Mouse (Mus musculus) frontal cortex, postnatal 14 days (tissue): ENCODE results near the gene Kcnj12.

Experiments used
- DNase-seq, 2 experiments: peaks; one replicate each; pipeline ENCODE4 v3.0.0; 2022; ENCODE audit warnings: low spot score in 2 of 2

Gene Kcnj12

DNA sequence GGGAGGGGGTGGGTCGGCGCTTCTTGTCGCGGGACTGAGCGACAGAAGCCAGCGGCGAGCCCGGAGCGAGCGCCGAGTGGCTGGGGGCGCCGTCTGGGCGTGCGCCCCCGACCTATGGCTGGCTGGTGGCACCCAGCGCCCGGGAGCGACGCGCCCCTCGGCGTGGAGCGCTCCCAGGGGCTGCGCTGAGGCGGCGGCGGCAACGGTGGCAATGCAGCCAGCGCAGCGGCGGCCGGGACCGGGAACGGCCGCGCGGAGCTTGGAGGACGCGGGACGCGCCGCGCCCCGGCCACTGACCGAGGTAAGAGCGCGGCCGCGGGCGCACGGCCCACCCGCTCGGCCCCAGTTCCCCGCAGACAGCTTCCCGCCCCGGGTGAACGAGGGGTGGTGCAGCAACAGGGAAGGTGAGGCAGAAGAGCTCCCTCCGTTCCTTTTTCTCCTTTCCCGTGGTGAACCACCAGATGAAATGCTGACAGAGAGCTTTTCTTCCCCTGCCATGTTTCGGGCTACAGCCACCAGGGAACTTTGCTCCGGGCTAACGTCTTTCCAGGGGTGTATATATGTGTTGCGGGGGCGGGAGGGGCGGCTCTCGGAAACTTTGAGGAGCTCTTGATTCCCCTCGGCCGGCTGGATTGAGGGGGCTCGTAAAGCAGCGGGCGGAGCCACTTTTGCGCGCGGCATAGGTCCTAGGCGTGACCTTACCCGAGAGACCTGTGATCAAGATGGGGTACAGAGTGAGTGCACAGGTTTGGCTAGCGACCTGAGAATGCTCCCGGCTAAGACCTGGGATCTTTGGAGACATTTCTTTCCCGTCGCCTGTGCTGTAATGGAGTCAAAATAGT, at the start of gene Kcnj12:
Gene Kcnj12, plus strand, starts transcription at position 15 of the 842 bp plus-strand sequence.
- no peak for DNase-seq

DNA sequence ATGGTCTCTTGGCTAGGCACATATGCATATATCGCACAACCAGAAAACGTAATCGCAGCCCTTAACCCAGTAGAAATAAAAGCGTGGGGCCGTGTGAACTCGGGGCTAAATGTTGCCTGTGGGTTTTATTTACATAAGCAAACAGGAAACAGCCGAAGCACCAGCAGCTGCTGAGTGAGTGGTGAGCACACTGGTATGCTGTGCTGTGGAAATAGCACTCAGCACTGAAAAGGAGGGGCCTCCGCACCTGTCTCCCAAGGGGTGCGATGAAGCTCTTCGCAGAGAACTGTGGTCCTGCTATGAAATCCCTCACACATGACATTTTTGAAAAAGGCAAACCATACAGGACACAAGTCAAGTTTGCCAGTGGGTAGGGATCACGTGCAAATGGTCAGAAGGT, 47.3 kb upstream of the Kcnj12 start:
- DNase-seq, result no peak

DNA sequence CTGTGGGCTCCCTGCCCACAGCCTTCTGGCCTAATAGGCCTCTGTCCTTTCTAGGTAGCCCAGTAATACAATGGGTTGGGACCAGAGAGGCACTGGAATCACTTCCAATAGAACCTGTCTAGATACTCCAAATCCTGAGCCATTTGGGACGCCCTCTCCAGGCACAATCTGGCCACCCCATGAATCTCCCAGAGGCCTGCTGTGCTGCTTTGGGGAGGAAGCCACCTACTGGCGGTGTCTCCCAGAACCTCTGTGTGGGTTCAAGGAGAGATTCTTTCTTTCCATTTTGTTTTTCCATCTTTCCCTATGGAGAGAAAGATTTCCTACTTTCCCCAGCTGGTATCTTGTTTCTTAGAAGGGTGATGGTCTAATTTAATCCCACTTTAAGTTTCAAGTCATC, 46.1 kb upstream of the Kcnj12 start:
- DNase-seq, result no peak

DNA sequence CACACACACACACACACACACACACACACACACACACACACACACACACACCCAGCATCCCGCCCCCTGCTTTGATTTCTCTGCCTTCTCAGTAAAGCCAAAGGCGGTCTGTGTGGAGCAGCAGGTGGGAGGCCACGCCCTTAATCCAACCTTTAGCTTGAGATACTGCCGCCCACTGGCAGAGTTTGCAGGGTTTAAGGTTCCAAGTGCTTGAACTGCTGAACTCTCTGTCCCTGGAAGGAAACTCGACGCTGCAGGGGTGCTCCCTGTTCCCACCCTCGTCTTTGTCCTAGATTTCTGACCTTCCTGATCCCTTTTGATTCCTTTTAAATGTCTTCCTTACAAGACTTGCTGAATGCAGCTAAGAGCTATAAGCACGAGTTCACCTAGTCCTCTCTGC, 45.6 kb upstream of the Kcnj12 start:
- no peak for DNase-seq

DNA sequence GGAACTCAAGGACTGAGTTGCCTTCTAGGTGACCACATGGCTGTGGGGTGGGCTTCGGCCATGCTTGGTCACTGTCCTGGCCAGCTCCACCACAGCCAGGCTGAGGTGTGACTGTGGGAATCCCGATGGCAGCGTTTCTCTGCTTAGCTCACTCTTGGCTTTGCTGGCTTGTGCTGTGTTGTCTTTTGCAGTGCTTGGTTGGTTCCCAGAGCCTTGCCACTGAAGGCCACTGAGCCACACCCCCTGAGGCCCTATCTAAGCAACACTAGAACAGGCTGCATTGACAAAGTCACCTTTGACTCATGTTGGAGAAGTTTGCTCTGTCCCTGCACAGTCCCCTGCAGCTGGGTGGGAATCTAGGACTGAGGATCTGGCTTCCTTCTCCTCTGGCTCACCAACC, 45.2 kb upstream of the Kcnj12 start:
- no peak for DNase-seq

DNA sequence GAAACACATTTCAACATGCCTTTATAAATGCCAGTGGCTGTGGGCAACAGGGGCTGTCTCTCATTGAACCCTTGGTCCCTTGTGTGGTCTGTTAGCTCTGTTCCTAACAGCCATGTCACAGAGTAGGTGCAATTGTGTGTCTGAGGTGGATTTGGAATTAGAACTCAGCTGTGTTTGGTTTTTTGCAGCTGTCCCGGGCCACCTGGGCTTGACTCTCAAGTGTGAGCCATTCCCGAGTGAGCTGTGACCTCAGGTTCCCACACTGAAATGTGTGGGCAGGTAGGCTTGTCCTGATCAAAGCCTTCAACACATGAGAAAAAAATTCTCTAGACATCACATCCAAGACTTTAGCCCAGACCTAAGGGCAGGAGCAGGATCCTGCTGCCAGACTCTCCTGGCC, 43.7 kb upstream of the Kcnj12 start:
- DNase-seq, result no peak

DNA sequence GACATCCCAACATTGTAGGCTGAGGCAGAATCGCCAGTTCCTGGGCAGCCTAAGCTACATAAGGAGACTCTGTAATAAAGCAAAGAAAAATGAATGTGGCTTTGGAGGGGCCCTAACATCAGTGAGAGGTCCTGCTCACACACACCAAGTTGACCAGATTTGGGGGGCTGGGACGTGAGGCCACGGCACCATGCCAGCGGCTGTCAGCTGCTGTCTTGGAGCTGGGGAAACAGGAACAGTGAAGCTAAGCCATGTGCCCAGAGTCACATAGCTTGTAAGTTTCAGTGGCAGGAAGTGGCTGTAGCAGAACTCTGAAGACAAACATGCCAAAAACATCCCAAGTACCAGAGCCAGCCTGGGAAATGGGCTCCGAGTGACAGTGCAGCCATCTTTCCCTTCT, 42.6 kb upstream of the Kcnj12 start:
- no peak for DNase-seq

DNA sequence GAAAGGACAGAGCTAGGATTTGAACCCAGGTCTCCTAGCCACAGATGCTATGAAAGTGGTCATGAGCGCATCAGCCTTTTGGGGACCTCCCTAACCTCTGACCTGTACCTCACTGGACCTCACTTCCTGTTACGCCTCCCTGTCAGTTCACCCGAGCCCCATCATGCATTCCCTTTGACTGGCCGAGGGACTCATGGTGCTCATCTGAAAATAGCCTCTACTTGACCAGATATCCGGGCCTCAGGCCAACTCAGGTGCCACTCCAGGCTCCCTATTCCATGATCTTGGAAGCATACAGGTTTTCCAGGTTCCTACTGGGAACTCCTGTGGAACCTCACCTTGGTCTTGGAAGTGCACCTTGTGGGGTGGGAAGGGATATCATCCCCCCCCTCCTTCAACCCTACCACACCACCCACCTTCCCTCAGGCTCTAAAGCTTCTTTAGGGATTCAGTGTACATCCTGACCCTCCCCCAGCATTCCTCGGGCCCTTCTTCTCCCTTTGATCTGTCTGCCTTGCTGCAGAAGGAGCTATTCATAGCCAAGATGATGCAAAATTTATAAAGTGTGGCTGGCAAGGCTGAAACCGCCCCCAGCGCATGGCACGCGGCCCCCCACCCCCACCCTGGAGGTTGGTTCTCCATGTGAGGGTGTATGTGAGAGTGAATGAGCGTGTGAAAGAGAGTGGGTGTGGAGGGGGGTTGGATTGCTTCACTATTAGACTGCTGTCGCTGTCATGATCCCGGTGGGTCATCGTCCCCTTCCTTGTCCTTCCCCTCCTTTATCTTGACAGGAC, 40.5 kb upstream of the Kcnj12 start:
- no peak for DNase-seq

DNA sequence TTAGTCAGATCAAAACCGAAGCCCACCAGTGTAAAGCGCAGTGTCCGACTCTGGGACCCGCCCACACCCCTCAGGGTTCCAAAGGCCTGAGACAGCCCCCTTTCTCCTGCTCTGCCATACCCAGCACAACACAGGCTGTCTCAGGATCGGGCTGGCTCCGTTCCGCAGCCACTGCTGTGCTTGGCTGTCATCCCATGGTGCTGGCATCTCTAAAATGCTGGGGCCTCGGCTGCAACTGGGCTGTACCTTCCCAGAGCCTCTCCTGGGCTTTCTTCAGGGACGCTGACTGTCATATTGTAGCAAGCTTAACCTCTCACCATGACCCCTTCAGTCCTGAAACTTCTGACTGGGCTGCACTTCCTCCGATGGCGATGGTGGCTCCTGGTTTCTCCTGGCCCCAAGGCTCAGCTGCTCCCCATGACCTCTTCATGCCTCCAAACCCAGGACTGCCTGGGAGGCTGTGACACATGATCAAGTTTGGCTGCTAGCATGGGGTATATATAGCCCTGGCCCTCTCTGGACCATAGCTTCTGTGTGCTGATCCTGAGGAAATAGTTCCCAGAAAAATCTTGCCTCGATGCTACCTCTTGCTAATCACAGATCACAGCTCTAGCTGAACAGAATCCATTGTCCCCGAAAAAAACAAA, 37.3 kb upstream of the Kcnj12 start:
- no peak for DNase-seq

DNA sequence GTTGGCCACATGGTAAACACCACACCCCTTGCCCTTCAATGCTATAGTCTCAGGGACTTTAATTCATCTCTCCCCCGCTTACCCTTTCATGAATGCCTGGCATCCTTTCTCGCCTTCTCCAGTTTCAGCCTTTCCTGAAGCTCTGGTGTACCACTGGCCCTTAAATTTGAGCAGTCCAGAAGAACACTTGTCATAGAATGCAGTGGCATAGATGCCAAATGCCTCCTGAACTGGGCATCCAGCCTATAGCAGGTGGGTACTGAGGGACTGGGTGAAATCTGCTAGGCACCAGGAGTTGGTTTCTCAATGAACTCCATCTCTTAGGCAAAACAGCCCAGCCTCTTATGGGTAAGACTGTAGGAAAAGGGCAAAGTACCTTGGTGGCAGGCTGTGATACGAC, 31.9 kb upstream of the Kcnj12 start:
- DNase-seq, result no peak

DNA sequence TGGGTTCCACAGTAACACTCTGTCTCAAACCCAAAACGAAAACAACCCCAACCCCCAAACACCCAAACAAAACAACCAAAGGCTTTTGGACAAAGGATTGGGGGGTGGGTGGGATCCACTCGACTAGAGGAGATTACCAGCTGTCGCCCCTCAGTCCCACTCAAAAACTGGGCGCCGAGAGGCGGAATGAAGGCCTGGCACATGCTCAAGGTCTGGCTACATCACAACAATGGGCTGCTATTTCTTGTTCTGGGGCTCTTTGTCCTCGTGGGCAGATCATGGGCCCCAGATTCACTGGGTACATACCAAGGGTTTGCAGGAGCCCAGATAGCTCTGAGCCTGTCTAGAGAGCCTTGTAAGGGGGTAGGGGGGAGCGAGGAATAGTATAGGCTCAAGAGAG, 19.6 kb upstream of the Kcnj12 start:
- DNase-seq, result no peak

DNA sequence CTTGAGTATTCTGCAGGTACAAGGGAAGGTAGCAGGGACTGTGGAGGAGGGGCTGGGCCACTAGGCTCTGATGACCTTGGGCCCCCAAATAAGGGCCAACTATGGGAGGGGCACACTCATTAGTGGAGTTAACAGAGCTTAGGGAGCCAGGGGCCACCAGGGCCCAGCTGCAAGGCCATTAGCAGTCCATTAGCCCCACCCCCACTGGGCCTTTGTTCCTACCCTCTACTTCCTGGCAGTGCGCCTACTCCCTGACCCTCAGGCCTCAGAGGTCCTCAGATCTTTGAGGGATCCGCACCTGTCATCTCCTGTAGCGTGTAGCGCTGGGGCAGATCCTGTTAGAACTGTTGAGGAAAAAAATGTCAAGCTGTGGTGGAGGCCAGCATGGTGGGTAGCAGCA, 18.3 kb upstream of the Kcnj12 start:
- DNase-seq, result no peak

DNA sequence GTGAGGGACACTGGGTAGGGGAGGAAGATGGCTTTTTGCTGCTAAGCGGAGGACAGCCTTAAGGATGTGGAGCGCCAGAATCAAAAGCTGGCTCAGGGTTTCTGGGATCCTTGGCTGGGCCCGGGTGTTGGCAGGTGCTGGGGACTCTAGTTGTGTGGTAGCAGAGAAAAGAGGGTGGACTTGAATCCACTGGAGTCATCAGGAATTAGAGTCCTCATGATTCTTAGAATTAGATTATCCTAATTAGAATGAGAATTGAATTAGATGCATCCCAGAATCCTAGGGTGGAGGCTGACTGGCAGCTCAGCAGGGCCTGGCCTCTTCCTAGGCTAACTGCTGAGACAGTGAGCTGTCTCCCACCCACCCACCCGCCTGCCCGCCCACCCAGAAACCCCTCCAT, 17.6 kb upstream of the Kcnj12 start:
- DNase-seq, result no peak

DNA sequence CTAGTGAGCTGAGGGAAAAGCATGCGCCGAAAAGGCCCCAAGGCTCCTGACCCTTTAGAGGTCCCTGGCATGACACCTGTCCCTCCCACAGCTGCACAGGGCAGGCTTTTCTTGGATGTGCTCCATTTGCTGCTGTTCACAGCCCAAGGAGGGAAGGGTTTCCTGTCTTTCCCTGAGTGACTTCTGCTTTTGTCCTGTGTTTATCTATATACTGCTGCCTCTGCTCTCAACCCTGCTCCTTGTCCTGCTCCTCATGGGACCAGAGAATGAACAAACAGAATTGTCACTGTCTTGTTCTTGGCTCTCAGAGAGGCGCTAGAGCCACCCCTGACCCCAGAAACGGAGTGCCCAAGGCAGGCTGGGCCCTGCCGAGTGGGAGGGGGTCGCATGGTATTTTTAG, 17.0 kb upstream of the Kcnj12 start:
- no peak for DNase-seq

DNA sequence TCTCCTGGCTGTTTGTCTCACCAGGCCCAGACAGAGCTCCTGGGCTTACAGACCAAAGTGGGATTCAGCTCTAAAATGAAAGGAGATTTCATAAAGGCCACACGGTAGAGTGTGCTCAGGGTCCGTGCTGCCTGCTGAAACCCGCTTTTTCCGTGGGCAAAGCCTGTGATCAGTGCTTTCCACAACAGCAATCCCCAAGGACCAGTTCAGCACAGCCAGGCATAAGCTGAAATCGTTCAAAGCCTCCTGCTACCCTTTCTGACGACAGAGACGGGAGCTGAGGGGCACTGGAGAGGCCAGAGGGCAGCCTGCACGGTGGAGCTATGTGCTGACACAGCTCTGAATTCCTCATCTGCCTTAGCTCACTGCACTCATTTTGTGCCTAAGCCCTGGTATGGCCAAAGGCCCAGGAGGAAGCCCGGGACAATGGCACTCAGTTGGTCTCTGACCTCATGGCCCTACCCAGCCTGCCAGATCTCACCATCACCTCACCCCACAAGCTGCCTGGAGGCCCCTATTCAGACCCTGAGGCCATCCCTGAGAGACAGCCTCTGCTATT, 10.5 kb upstream of the Kcnj12 start:
- no peak for DNase-seq

DNA sequence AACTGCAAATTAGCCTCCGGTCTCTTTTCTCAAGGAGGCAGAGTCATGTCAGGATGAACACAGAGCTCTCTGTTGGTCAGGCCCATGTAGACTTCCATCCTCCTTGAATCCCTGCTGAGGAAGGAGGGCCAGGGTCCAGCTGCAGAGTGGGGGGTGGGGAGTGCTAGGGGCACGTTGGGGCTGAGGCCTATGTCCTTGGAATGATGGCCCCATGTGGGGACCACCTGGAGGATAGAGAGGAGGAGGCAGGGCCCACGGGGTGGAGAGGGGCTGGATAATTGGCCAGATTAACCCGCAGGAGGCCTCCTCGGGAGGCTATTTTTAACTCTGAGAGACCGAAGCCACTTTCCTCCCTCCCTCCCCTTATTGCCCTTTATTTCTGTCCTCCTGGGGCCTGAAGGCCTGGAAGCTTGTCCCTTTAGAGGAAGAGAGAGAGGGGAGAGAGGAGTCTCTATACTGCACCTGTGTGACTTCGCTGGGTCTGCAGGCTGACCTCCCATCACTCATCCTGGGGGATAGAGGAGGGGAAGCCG, 5.4 kb upstream of the Kcnj12 start:
- DNase-seq, result no peak

DNA sequence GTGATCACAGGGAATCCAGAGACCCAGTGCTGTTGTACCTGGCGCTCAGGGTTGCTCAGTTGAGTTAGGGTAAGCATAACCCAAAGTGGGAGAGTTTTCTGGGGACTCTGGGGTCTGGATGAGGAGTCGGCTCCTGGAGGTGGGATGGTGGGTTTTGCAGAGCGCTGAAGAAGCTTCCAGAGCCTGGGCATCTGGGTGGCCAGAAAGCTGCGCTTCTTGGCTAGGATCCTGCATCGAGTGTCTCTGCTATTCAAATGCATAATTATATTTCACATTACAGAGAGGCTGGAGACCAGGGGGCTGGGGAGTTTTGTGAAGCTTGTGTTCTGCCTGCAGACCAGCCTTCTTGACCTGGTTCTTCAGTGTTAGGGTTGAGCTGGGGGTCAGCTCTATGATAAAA, 1.2 kb upstream of the Kcnj12 start:
- DNase-seq, result no peak

DNA sequence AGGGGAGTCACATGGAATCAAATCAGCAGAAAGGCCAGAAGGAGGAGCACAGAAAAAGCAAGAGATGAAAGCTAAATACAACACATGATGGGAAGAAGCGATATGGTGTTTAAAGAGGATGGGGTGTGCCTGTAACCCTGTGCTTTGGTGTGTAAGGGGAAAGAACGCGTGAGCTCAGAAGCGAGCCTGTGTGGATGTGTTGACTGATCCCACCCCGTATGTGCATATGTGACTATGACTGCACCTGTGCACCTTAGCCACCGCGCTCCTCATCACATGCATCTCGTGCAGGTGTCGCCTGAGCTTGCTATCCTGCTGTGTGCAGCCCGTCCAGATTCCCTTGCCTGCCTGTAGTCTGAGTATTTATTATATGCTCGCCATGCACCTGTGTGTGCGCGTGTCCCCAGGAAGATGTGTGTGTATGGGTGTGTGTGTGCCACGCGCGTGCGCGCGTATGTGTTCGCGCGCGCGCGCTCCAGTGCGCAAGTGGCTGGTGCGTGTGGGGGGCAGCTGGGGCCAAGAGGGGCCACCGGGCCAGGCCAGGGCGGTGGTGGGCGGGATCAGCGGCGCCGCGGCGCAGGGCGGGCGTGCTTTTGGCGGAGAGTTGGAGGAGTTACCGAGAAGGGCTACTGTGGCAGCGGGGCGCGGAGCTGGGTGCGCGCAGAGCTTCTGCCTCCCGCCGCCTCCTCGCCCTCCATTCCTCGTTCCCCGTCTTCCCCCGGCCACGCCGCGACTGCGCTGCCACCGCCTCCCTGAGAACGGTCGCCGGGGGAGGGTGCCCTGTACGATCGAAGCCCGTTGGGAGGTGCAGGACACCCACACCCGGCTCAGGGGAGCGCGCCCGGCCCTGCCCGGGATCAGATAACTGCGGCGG, 451 bp upstream of the Kcnj12 start:
- DNase-seq, result peak in 1 of 2 experiments; percentile 27

DNA sequence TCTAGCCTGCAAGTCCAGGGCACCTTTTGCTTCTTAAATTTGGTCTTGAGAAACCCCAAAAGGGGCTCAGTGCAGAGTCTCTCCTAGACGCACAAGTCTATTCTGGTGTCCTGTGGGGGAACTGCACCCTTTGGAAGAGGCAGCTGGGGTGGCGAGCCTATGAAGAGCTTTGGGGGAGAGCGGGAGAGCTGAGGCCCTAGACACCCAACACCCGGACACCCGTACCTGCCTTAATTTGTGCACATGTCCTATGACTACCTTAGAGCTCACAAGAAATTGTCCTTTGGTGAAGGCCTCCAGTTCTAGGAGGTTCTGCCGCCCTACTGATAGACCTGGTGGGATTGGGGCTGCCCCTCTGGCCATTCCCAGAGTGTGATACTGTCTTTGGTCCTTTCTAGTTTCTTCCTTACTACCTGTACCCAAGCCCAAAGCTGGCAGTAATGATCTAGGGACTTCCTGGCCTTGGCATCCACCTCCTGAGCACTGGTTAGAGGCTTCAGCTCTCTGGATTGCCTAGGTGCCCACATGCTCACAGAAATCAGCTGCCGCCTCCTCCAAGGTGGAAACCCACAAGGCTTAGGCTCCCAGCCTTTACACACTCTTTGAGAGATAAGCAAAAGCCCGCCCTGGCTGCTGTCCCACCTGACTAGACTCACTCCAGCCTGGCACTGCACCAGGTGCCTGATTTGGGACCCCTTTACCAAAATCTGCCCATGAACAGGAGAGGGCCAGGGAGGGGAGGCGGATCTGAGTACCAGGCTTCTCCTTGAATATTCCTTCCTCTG, 1.2 kb downstream of the Kcnj12 start:
- DNase-seq, result no peak

DNA sequence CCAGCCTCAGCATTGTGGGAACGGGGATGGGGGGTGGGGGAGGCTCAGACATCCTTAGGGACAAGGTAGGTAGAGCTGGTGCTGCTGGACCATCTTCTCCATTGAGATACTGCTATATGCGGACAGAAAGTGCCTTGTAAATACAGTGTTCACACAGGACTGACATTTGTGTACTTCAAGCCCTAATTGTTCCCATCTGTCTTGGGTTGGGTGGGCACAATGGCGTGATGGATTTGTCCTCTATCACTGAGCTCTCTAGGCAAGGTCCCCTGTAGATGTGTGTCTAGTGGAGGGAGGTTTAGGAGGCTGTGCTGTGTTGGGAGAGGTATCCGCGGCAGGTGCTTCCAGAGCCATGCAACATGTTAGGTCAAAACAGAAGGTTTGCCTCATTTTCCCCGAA, 2.0 kb downstream of the Kcnj12 start:
- no peak for DNase-seq
